Mouse (Mus musculus) layer of hippocampus, adult 9-10 months (tissue): ENCODE data around the gene Il15.

Source experiments
- DNase-seq: peaks from one replicate; pipeline ENCODE4 v3.0.0; 2022; ENCODE audit warnings: low spot score

Gene Il15

DNA sequence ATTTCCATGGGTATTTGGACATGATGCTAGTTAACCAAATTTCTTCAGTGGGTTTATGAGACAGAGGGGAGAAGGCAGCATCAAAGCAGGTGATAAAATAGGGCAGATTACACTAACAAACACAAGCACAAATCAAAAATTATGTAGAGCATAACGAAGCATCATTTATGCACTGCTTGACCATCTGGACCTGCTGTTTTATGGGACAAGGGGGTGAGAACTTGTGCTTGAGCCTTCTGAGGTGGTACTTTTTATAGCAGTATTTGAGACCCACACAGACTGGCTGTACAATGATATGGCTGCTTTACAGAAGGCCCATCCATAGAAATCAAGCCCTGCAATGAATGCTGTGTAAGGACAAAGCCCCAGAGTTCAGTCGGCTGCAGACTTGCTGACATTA is 46.9 kb downstream of the Il15 start:
- DNase-seq = no peak

DNA sequence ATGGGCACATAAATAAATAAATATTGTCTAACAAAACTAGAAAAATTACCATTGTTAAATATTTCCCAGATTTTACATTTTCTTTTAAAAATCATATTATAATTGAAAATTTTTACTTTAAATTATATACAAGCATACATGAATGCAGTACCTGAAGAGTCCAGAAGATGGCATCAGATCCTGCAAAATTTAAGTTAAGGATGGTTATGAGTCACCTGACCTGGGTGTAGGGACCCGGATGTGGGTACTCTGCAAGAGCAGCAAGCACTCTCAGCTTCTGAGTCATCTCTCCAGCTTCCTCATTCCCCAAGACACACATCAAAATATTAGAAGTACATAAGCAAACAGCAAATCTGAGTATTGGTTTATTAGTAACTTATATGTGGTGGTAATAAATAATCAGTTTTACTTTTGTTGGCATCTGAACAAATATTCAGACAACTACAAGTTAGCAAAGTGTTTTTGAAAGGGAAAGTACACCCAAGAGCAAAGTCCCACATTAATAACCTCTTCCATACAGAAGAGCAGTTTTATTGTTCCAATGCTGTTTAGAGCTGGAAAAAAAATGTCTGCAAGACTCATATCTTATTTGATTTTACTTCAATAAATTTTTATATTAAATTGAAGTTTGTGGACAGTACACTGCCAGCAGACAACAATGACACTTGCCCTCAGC is 51.6 kb downstream of the Il15 start:
- DNase-seq = no peak

DNA sequence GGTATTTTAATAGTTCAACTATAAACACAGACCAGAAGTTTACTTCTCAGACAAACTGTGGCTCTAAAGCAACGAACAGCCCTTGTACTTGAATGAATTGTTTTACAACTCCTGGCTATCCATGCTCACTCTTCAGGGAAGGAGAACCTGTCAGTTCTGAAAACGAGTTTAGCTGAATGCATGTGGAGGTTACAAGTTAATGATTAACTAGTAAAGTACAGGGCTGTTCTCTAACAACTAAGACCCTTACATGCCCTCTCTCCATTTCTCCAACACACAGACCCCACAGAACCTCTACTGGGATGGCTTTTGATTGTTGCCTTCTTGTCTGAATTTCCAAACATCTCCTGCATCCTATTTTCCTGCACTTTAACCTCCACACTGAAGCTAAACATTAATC is 53.7 kb downstream of the Il15 start:
- no peak for DNase-seq

DNA sequence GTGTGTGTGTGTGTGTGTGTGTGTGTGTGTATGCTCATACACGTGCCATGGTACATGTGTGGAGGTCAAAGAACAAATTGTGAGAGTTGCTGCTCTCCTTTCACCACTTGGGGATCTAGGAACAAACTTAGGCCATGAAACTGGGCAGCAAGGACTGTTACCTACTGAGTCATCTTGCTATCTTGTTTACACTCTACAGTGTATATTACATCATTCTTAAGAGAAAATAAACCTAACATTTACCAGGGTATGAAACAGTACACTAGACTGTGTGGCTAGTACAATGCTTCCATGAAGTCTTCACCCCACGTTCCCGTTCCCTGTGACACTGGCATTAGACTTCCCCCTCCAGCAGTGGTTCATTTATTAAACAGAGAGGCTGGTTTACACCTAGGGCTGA is 56.5 kb downstream of the Il15 start:
- no peak for DNase-seq

DNA sequence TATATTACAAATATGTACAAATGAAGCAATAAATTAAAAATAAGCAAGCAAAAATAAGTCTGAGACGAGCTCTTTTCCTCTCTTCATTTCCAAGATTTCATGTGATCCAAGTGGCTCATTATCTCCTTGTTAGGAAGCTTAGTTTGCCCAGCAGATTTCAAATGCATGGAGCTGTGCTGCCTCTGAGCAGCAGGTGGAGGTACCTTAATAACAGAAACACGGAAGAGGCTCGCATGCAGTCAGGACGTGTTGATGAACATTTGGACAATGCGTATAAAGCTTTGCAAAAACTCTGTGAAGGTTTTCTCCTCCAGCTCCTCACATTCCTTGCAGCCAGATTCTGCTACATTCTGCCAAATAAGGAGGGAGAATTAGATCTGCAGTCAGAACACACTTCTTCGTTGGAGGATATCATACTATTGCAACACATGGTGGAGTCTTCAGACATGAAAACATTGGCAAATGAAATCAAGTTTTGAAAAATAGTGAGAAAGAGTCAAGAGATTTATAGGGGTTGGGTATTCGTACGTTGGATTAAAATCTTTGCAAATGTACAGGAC is 71.3 kb downstream of the Il15 start:
- no peak for DNase-seq

DNA sequence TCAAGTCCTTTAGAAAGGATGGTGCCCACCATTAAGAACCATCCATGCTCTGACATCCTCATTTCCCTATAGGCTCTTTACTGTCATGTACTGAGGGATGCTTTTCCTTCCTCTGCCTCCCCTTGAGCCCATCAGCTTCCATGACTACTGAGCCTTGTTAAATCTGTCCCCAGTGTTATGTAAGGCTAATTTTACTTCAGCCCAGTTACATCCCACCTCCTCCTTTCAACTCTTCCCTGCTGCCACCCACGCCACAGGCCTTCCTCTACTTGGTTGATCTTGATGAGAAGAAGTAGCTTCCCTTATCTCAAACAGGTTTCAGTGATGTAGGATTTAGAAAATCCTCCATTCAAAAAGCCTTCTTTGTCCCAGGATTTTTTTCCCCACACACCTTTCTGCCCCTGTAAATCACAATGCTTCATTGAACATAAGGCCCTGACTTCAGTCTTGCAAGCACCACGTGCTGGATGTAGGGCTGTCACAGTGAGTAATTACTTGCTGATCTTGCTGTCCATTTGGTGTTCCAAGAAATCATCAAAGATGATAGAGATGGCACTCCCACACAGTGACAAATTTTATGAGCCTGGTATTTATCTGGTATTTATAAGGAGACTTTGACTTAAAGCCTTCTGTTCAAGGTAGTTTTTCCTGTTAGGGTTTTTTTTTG is 74.9 kb downstream of the Il15 start:
- DNase-seq = no peak

DNA sequence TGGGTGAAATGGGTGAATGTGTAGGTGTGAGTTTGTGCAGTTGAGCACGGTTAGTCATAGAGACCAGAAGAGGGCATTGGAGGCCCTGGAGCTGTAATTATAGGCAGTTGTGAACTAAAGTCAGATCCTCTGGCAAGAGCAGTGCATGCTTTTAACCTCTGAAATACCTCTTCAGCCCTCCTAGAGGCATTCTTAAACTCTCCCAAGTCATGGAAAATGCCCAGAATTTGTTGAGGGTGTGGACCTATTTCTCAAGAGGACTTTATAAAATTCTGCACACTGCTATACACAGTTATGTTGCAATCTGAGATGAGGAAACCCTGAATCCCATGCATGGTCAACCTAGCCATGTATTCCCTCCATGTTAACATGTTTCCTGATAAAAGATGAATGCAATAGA is 77.0 kb downstream of the Il15 start:
- no peak for DNase-seq

DNA sequence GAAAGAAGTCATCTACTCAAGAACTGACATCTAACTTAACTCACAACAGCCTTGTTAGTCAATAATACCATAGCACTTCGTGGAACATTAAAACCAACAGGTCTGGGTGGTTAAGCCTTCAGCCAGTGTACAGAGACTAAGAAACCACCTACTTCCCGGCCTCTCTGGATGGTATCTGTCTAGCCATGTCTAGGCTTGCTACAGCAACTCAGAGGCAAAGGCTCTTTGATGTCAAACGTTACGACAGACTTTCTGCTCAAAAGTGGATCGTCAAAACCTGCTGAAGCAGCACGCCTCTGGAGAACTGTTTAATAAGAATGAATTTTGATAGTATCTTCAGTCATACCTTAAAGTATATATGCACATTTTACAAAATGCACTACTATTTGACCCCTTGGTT is 77.4 kb downstream of the Il15 start:
- DNase-seq = no peak

DNA sequence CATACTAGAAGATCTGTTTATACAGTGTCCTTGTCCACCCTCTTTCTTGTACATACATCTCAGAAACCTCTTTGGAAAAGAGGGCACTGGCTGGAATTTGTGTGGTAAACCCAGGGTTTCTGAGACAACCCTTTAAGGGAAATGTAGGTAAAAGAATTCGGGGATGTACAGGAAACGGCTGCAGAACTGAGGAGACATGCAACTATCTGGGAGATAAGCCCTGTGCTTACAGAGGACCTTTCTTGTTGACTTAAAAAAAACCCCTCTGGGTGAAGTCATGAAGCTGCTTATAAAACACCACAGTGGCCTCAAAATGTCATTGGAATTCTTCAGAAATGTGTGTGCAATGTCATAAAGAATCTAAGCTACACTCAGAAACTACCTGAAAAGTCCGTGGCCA is 85.6 kb downstream of the Il15 start:
- no peak for DNase-seq

DNA sequence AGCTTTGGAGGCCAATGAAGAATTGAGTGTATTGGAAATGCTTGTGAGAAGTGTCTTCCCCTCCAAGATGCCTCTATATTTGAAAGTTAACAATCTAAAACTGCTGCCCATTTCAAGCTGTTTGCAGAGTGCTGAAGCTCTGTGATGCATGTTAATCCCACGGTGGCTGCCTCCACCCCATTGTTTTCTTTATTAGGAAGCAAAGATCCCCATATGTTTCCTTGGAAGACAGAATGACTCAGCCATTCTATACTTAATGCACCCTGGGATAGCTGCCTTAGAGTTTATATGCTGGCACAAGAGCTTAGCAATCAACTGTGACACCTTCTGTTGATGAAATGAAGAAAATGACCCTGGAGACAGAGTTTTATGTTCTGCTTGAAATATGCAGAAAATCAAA is 96.6 kb downstream of the Il15 start:
- DNase-seq = no peak

DNA sequence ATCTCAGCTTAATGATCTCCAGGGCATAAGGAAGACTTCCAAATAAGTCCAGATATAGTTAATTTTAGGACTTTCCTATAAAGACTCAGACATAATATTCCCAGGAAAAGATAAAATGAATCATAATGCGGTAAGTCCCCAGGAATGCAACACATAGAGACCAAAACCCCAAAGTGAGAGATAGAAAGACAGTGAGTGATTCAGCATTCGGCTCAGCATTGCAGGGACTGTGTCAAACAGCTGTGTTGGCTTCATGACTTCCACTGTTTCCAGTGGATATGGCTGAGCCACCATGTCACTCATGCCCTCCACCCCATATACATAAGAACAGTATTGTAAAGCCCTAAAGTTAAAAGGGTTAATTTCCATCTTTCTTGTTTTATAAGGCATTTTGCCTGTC is 106.8 kb downstream of the Il15 start:
- no peak for DNase-seq

DNA sequence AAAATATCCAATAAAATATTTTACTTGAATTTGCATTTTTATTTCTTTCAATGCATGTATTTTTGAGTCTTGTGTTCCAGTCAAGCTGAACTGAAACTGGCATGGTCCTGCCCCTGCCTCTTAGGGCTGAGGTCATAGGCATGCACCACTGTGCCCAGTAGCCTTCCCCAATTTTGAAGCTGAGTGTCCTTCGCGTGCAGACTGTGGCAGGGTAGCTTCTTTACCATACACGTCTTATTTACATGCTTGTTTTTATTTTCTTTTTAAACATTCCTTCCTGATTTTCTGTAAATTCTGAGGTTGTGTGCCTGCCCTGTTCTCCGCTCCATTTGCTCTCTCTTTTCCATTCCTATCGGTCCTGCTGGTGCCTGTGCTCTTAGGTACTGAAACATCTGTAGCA is 111.4 kb downstream of the Il15 start:
- no peak for DNase-seq

DNA sequence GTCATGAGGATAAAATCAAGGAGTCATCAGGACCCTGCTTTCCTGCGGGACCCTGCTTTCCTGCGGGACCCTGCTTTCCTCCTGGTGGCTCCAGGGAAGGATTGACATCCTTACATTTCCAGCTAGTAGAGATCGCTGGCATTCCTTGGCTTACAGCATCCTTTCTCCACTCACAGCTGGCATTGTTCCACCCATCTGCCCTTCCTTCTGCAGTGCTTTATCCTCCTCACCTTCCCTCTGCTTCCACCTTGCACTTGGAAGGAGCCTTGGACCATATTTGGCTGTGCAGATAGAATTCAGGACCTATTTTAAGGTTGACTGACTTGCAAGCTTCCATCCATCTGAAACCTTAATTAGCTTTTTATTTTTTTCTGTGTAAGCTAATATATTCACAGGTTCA is 117.2 kb downstream of the Il15 start:
- DNase-seq = no peak

DNA sequence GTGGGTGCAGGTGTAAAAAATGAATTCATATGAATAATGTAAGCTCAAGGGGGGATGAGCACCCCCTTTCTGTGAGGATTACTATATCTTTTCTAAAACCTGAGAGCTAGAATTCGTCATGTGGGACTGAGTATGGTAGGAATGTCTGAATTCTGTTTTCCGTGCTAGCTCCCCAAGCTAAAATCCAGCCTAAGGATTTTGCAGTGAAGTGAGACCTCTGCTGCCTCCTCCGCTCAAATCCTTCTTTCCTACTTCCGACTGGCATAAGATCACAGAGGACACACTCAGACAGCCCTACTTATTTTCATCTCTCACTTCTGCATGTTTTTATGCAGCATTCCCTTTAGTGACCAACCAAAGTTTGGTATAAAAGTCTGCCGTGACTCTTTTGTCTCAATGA is 121.0 kb downstream of the Il15 start:
- DNase-seq = no peak
